14 mouse cellular contexts compared by ENCODE assay signal in the genomic region with DNA sequence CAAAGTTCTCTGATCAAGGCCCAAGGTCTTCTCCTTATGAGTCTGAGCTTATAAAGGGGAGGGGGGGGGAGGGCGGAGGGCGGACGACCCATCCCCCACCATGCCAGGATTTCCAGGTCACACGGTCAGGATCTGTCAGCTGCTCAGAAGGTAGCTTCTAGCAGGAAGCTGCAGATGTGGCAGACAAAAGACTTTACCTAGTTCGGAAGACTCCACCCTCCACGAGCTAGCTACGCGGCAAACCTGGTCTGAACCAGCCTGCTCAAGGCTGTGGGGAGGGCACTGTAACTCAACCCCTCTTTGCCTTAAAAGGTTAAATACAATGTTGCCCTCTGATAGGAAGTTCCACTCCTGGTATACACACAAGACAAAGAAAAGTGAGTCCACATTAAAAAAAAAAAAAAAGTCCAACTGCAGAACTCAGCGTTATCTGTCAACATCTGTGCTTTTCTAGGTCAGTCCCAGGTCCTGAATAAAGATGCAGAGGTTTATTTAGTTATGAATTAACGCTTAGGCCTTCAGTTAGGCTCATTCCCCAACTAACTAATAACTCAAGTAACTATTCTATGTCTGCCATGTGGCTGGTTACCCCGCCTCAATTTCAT.
DNase-seq lines count a peak whose midpoint lies in the region; ATAC-seq and TF ChIP-seq lines count a peak whose summit lies in the region.
"Had no signal": no experiment of that assay in that cellular context is flagged by ENCODE, and none has a peak within 500 bp of the region (broad histone marks: within the 10 kb centered on the region; RNA-seq: fewer than 3 reads in every experiment).

No protein-coding gene starts in this region.

- H3K4me3 ChIP-seq in hindbrain, embryonic 10.5 days = no peak overlapping the region
- no peak overlapping the region for H3K4me3 ChIP-seq in hindbrain, embryonic 16.5 days (ENCODE audit: low read length)
- H3K4me3 ChIP-seq in E14TG2a.4 (replicated peaks; ENCODE audit: low read length) = peak overlapping the region; percentile 32; the same call in 1 of the 2 replicates
- H3K4me3 ChIP-seq in embryonic facial prominence, embryonic 10.5 days = no peak overlapping the region
- no peak overlapping the region for H3K4me3 ChIP-seq in stomach, postnatal 0 days (ENCODE audit: low read depth, low read length)
- H3K4me3 ChIP-seq: erythroblast, embryonic 14.5 days; gastrocnemius, adult 2 months; limb, embryonic 13.5 days had no signal

- 40% methylated on average over 11 of the region's 11 CpGs for WGBS in hindbrain, embryonic 10.5 days
- 52% methylated on average over 11 of the region's 11 CpGs for WGBS in hindbrain, embryonic 16.5 days
- 38% methylated on average over 11 of the region's 11 CpGs for WGBS in embryonic facial prominence, embryonic 10.5 days
- 31% methylated on average over 11 of the region's 11 CpGs for WGBS in stomach, postnatal 0 days

- peaks cover 53% of the 10 kb centered on the region for H3K4me1 ChIP-seq in hindbrain, embryonic 10.5 days (replicated peaks)
- peaks cover 8% of the 10 kb centered on the region for H3K4me1 ChIP-seq in hindbrain, embryonic 16.5 days (ENCODE audit: control insufficient read depth, insufficient read depth, low read depth, low read length)
- peaks cover 67% of the 10 kb centered on the region for H3K4me1 ChIP-seq in E14TG2a.4 (replicated peaks; ENCODE audit: low read depth, low read length)
- peaks cover 61% of the 10 kb centered on the region for H3K4me1 ChIP-seq in embryonic facial prominence, embryonic 10.5 days
- H3K4me1 ChIP-seq in stomach, postnatal 0 days (replicated peaks; ENCODE audit: control insufficient read depth, insufficient read depth) = no peaks in the 10 kb centered on the region

- DNase-seq in hindbrain, embryonic 10.5 days (ENCODE audit: low spot score) = no peak
- DNase-seq in embryonic facial prominence, embryonic 10.5 days (ENCODE audit: low spot score) = peak; percentile 58
- peak; percentile 26 for DNase-seq in stomach, postnatal 0 days (ENCODE audit: low spot score)
- DNase-seq in spleen, postnatal 14 days (ENCODE audit: low spot score in 2 of 2) = no peak
- no peak for DNase-seq in layer of hippocampus, adult 11-12 months (ENCODE audit: low spot score)
- DNase-seq in heart, postnatal 10 days = no peak
- DNase-seq: gastrocnemius, adult 2 months; kidney, postnatal 4 days had no signal

- no peaks in the 10 kb centered on the region for H3K9me3 ChIP-seq in hindbrain, embryonic 10.5 days
- no peaks in the 10 kb centered on the region for H3K9me3 ChIP-seq in hindbrain, embryonic 16.5 days (ENCODE audit: control insufficient read depth, low read length)
- no peaks in the 10 kb centered on the region for H3K9me3 ChIP-seq in E14TG2a.4 (ENCODE audit: low read length)
- H3K9me3 ChIP-seq in embryonic facial prominence, embryonic 10.5 days = no peaks in the 10 kb centered on the region
- no peaks in the 10 kb centered on the region for H3K9me3 ChIP-seq in stomach, postnatal 0 days (ENCODE audit: control insufficient read depth, low read length)
- H3K9me3 ChIP-seq: G1E; limb, embryonic 13.5 days had no signal

- intact Hi-C loops in heart, postnatal 10 days (cut with DNase I) = no loop called here

- no peaks in the 10 kb centered on the region for H3K36me3 ChIP-seq in hindbrain, embryonic 10.5 days
- no peaks in the 10 kb centered on the region for H3K36me3 ChIP-seq in hindbrain, embryonic 16.5 days (ENCODE audit: control insufficient read depth, insufficient read depth, low read length)
- H3K36me3 ChIP-seq in E14TG2a.4 (ENCODE audit: insufficient read depth, low read length) = no peaks in the 10 kb centered on the region
- H3K36me3 ChIP-seq in embryonic facial prominence, embryonic 10.5 days (replicated peaks) = no peaks in the 10 kb centered on the region
- no peaks in the 10 kb centered on the region for H3K36me3 ChIP-seq in stomach, postnatal 0 days (ENCODE audit: control insufficient read depth, insufficient read depth, low read length)
- H3K36me3 ChIP-seq: G1E; limb, embryonic 13.5 days had no signal

- no peak for ATAC-seq in hindbrain, embryonic 16.5 days
- ATAC-seq in stomach, postnatal 0 days (ENCODE audit: low FRiP score, low TSS enrichment) = peak; percentile 65; the same call in 1 of the 2 replicates
- ATAC-seq: lung, postnatal 0 days had no signal

- H3K27ac ChIP-seq in hindbrain, embryonic 10.5 days = peak overlapping the region; percentile 76
- H3K27ac ChIP-seq in hindbrain, embryonic 16.5 days (ENCODE audit: low read depth, low read length) = no peak overlapping the region
- H3K27ac ChIP-seq in embryonic facial prominence, embryonic 10.5 days (replicated peaks) = peak overlapping the region; percentile 80
- H3K27ac ChIP-seq in stomach, postnatal 0 days (replicated peaks) = no peak overlapping the region
- H3K27ac ChIP-seq: gastrocnemius, adult 2 months; limb, embryonic 13.5 days had no signal

- H3K27me3 ChIP-seq in hindbrain, embryonic 10.5 days (ENCODE audit: insufficient read depth, poor library complexity, severe bottlenecking) = peaks cover 15% of the 10 kb centered on the region
- H3K27me3 ChIP-seq in hindbrain, embryonic 16.5 days (replicated peaks; ENCODE audit: control insufficient read depth, insufficient read depth, low read length) = no peaks in the 10 kb centered on the region
- H3K27me3 ChIP-seq in E14TG2a.4 (ENCODE audit: insufficient read depth, low read length) = peaks cover 12% of the 10 kb centered on the region
- H3K27me3 ChIP-seq in embryonic facial prominence, embryonic 10.5 days (replicated peaks; ENCODE audit: low read depth, poor library complexity, severe bottlenecking) = peaks cover 29% of the 10 kb centered on the region
- H3K27me3 ChIP-seq in stomach, postnatal 0 days (ENCODE audit: control insufficient read depth, insufficient read depth, low read length) = no peaks in the 10 kb centered on the region

- no peak for TF ChIP-seq CTCF in E14TG2a.4 (conservative IDR thresholded peaks at IDR 0.05; ENCODE audit: low read length)
- TF ChIP-seq CTCF in stomach, postnatal 0 days (IDR thresholded peaks at IDR 0.05; ENCODE audit: low read depth) = no peak

- TF ChIP-seq EP300 in stomach, postnatal 0 days (optimal IDR thresholded peaks at IDR 0.05) = no peak

- no peak overlapping the region for H3K4me2 ChIP-seq in hindbrain, embryonic 16.5 days (ENCODE audit: low read length)
- H3K4me2 ChIP-seq in stomach, postnatal 0 days (replicated peaks; ENCODE audit: low read depth) = no peak overlapping the region
- H3K4me2 ChIP-seq: limb, embryonic 13.5 days had no signal

- no peak overlapping the region for H3K9ac ChIP-seq in hindbrain, embryonic 16.5 days (ENCODE audit: low read depth, low read length)
- H3K9ac ChIP-seq in stomach, postnatal 0 days (ENCODE audit: low read length) = no peak overlapping the region
- H3K9ac ChIP-seq: limb, embryonic 13.5 days had no signal

Comparison
In these comparisons a context has a peak if more than half of its experiments do, and no peak if none do; other contexts are left out.
1. H3K27ac ChIP-seq: peak in hindbrain, embryonic 10.5 days (single experiment) and embryonic facial prominence, embryonic 10.5 days (single experiment); none in hindbrain, embryonic 16.5 days (single experiment) and stomach, postnatal 0 days (single experiment).
2. DNase-seq: peak in embryonic facial prominence, embryonic 10.5 days (single experiment) and stomach, postnatal 0 days (single experiment); none in hindbrain, embryonic 10.5 days (single experiment), spleen, postnatal 14 days (0 of 2), layer of hippocampus, adult 11-12 months (single experiment) and heart, postnatal 10 days (0 of 2).